Mouse (Mus musculus) hematopoietic stem cell, adult 5-6 weeks (primary cell): ENCODE data around the gene Inpp5e. TPM values are rescaled to one million over a fixed set of nuclear protein-coding genes. Genes with fewer than 3 reads are reported as not detected.

Experiments used
- ATAC-seq, 2 experiments: fragments of 125-278 bp in 1 of 2; replicated peaks in 1 of 2; 2 replicates each; pipeline ENCODE4 v1.8.0; 2016 to 2017; ENCODE audit warnings: inconsistent platforms in 2 of 2, mild to moderate bottlenecking in 2 of 2, moderate number of reproducible peaks in 2 of 2, low read depth in 1 of 2, moderate TSS enrichment in 1 of 2; ENCODE audit not compliant: low FRiP score in 2 of 2, poor library complexity in 2 of 2, severe bottlenecking in 2 of 2, insufficient read depth in 1 of 2, low TSS enrichment in 1 of 2
- total RNA-seq: library from RNA; stranded (forward); fragments of 172-1452, 232-1000 nt; gene quantifications from 2 replicates; pipeline ENCODE4 v1.2.3, GENCODE M21; 2017

Inpp5e gene
- total RNA-seq: 11.7 and 17.3 TPM in 2 replicates

DNA sequence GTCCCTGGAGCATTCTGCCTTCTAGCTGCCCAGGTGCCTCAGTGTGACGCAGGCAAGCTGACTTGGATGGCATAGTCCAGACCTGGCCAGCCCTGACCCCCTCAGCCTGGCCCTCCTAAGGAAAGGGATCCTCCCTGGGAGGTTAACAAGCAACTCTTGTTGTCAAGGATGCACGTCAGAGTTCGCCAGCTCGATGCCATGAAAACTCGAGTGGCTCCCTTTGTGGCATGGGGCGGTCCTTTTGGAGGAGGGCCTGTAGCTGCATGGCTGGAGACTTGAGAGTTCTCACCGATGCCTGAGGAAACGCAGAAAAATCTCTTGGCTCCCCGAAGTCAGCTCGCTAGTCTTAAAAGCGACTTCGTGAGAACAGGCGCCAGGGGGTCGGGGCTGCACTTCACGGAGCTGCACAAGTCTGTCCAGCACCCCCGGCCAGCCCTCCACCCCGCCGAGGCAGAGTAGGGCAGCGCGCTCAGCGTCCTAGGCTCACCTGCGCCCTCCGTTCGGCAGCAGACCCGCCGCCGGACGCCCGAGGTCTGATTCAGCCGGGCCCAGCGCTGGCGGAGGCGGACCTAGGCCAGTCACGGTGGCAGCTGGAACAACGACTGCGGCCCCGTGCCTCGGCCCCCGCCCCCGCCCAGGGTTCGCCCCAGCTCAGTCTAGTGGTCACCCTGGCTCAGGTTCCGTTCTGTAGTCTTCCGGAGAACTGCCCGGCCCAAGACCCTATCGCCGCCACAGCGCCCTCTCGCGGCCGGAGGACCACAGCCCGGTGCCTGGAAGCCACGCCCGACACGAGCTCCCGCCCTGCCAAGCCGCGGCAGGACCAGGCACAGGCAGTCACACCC is at the start of gene Inpp5e:
Gene Inpp5e (minus strand): TSS at position 689 of the 842 bp plus-strand sequence.
- peak; percentile 90 to 94 for ATAC-seq

GRCm38 (mm10) chr2:26458402-26459124 is 49.6 kb upstream of the Inpp5e start:
- 0 out of 4 replicates have a peak, but pooled peaks of 1 of the 2 experiments have one; percentile 6 for ATAC-seq

DNA sequence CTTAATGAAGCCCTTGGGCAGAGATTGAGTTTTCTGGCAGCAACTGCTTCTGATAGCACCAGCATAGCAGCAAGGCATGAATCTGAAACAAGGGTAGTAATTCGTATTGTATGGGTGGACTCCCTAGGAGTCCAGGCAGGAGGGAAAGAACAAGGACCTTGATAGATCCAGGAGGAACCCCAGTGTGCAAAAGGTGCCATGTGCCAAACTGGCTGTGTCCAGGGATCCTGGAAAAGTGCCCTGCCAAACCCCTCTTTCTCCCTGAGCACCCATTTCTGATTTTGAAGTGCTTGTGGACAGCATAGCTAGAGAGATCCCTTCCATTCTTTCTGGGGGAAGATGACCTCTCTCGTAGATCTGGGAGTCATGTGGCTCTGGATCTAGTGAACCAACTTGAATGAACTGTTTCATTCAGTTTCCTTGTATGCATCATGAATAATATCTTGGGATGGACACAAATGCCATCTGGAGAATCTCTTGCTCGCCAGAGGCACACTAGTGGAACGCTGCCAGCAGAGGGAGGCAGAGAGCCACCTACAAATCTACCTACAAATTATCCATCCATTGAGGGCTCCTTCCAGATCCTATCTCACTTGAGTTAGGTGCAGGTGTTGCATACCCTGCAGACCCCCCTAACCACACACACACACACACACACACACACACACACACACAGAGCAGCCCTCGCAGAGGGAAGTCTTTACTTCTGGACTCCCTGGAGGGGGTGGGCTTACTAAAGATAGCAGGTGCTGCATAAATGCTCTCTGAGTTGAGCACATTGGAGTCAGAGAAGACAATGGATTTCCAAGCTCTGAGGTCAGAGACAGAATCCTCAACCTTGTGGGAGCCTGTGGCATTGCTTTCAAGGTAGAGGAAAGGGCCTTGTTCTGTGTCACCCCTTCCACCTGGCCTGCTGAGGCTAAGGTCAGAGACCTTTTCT is 40.4 kb upstream of the Inpp5e start:
- ATAC-seq: no peak

DNA sequence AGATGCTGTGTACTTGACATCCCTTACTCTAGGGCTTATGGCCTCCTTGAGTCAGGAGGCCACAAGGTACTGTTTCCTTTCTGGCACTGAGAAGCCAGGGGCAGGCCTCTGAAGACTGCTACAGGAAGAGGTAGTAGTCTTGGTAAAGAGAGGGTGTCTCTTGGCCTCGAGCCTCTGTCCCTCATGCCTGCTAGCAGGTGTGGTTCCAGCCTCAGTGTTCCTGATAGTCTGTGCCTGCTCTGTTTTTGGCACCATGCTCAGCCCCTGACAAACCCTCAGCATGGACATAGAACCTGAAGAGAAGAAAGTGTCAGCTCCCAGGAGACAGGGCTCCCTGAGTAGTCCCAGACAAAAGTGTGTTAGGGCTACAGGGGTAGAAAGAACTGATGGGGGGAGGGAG is 38.4 kb upstream of the Inpp5e start:
- ATAC-seq: no peak

GRCm38 (mm10) chr2:26446671-26447070 is 37.7 kb upstream of the Inpp5e start:
- ATAC-seq: no peak

GRCm38 (mm10) chr2:26445666-26446445 is 36.9 kb upstream of the Inpp5e start:
- peak; percentile 75 to 77 for ATAC-seq

- peak; percentile 80 to 85 for ATAC-seq
These were observed 36.1 kb upstream of the Inpp5e start, which contains the start of gene Sec16a for GRCm38 (mm10) chr2:26444946-26445665. Sec16a (minus strand) TSS chr2:26445216.

DNA sequence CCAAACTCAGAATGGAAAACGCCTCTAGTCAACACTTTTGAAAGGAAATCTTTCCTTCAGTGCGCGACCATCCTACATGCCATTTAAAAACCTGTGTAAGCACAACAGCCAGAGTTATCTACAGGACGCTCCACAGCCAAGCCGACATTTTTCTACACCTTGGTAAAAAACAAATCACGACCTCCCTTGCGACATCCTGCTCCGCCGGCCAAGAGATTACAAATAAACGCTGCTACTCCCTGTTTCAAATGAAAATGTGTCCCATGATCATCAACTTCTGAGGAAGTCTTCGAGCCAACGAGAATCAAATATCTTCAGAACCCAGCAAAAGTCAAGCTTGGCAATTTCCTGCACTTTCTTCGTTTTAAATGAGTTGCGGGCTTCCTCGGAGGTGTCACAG is 35.4 kb upstream of the Inpp5e start:
- ATAC-seq: no peak

DNA sequence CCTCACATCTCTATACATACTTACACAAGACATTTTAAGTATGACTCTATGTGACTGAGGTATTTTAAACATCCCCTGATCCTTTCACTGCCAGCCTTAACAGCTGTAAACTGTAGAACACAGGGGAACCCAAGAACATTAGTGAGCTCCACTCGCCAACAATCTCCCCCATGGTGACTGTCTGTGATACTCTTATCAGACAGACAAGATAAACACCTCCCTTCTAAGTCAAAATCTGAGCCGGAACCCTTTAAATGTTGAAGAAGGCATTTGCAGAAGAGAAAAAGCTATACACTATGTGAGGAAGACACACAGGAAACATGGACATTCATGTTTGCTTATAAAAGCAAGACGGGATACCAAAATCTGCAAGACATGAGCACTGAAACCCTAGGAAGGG is 34.9 kb upstream of the Inpp5e start:
- no peak for ATAC-seq

GRCm38 (mm10) chr2:26442843-26443242 is 33.8 kb upstream of the Inpp5e start:
- ATAC-seq: no peak

DNA sequence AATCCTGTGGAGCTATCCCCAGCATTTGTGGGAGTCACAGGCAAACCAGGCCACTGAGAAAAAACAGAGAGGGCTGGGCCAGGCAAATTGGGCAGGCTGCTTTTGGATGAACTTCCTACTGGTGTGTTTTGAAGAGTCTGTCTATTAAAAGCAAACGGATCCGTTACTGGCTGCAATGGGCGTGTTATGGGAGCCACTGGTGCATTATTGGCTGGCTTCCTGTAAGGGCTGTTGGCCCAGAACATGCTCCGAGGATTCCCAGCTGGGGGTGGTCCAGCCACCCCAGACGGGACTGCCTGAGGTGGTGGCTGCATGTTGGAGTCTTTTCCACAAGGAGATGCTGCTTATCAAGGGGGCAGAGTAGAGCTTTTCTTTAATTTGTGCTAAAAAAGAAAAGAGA is 32.7 kb upstream of the Inpp5e start:
- no peak for ATAC-seq

GRCm38 (mm10) chr2:26441261-26441660 is 32.3 kb upstream of the Inpp5e start:
- no peak for ATAC-seq

DNA sequence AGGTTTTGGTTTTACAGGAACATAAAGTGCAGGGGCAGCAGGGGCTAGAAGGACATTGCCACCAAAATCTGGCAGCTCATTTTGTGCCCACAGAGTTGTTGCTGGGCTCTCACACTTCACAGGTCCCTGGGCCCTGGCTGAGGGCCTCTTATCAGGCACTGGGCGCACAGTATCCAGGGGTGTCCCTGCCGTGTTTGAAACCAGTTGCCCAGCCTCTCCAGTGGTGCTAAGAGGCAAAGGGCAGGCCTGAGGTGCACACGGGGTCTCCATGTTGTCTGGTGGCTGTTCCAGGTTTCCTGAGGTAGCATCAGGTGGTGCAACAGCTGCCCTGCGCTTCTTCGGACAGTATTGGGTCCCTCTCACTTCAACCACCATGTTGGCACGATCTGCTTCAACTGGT is 30.7 kb upstream of the Inpp5e start:
- no peak for ATAC-seq

DNA sequence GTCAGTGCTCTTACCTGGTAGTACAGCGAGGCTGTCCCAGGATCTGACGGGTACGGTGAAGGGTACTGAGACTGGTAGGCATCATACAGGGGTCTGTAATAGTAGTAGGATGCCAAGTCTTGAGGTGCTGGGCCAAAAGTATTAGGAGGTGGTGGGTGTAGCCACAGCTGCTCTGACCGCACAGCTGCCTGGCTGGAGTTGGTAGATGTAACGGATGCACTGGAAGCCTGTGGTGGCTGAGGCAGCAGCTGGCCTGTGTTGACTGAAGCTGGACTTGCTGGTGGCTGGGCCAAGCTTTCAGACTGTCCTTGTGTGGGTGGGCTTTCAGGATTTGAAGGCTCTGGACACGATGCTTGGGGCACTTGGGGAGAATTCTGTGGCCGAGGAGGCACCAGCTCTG is 29.4 kb upstream of the Inpp5e start:
- ATAC-seq: no peak

DNA sequence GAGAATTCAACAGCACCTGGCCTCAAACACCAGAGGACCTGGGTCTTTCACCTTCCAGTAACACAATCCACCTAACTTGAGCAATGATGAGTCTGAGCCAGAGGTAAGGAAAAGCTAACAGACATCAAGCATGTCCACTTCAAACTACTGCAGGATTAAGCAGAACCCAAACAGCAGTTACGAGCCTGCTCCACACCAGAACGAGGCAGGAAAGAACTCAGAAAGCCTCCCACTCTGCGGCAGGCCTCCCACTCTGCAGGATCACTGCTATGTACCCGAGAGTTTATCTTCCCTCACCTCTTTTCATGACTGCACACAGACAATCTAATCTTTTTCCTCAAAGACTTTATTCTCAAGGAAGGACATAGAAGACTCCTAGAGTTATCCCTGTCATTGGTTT is 28.2 kb upstream of the Inpp5e start:
- no peak for ATAC-seq
